Mouse (Mus musculus): ENCODE results near the gene Psmd1. TPM values are rescaled to one million over a fixed set of nuclear protein-coding genes. Genes with fewer than 3 reads are reported as not detected.

Psmd1 gene
- 4.0 and 19.4 TPM in 2 replicates for polyA plus RNA-seq (2012; ENCODE audit: low replicate concordance)

GRCm38 (mm10) chr1:86064271-86064991 is at the start of gene Psmd1:
TSS of gene Psmd1 (plus strand) at chr1:86064387.

GRCm38 (mm10) chr1:86016516-86016915 is 47.7 kb upstream of the Psmd1 start, which contains the start of gene Spata3:
TSS of gene Spata3 (plus strand) at chr1:86016816.

GRCm38 (mm10) chr1:86045848-86046805 is 18.1 kb upstream of the Psmd1 start, which contains the start of gene 2810459M11Rik:
TSS of gene 2810459M11Rik (plus strand) at chr1:86045863.

GRCm38 (mm10) chr1:86111779-86112178 is 47.6 kb downstream of the Psmd1 start, which contains the start of gene Htr2b:
TSS of gene Htr2b (minus strand) at chr1:86111970.

GRCm38 (mm10) chr1:86133337-86133736 is 69.2 kb downstream of the Psmd1 start, which contains the start of gene Gm21972:
TSS of gene Gm21972 (plus strand) at chr1:86133637.

GRCm38 (mm10) chr1:86154133-86154823 is 90.1 kb downstream of the Psmd1 start, which contains the start of gene Armc9:
TSS of gene Armc9 (plus strand) at chr1:86154780.

Other genes with a start within 250 kb of the Psmd1 start
- gene Itm2c, start 170.1 kb upstream of the Psmd1 start, polyA plus RNA-seq (2012; ENCODE audit: low replicate concordance) = 35.5 and 55.7 TPM in 2 replicates
- not detected in 2 replicates for gene 4933407L21Rik, start 135.9 kb upstream of the Psmd1 start, polyA plus RNA-seq (2012; ENCODE audit: low replicate concordance)
- 0.09 and 0.27 TPM in 2 replicates for gene Gpr55, start 103.4 kb upstream of the Psmd1 start, polyA plus RNA-seq (2012; ENCODE audit: low replicate concordance)
- gene Spata3, start 47.6 kb upstream of the Psmd1 start, polyA plus RNA-seq (2012; ENCODE audit: low replicate concordance) = not detected in 2 replicates
- not detected in 2 replicates for gene 2810459M11Rik, start 18.5 kb upstream of the Psmd1 start, polyA plus RNA-seq (2012; ENCODE audit: low replicate concordance)
- gene Htr2b, start 47.6 kb downstream of the Psmd1 start, polyA plus RNA-seq (2012; ENCODE audit: low replicate concordance) = not detected in 2 replicates
- 1.8 and 2.8 TPM in 2 replicates for gene Gm21972, start 69.2 kb downstream of the Psmd1 start, polyA plus RNA-seq (2012; ENCODE audit: low replicate concordance)
- gene Armc9, start 90.4 kb downstream of the Psmd1 start, polyA plus RNA-seq (2012; ENCODE audit: low replicate concordance) = 5.4 and 5.7 TPM in 2 replicates
- gene B3gnt7, start 238.4 kb downstream of the Psmd1 start, polyA plus RNA-seq (2012; ENCODE audit: low replicate concordance) = 1.7 and 3.0 TPM in 2 replicates

Measured in leukemia stem cell, adult 10-12 weeks (primary cell).